Mouse (Mus musculus) kidney, adult 18-20 months (tissue): ENCODE data around the gene Esrrg.
A peak's percentile ranks its signal among the peaks of the same experiment; 100 is the strongest.

Experiments
- DNase-seq: peaks from one replicate; pipeline ENCODE4 v3.0.0; 2021

Esrrg gene

GRCm38 (mm10) chr1:188164251-188164650, 555.7 kb downstream of the Esrrg start:
- DNase-seq: no peak

DNA sequence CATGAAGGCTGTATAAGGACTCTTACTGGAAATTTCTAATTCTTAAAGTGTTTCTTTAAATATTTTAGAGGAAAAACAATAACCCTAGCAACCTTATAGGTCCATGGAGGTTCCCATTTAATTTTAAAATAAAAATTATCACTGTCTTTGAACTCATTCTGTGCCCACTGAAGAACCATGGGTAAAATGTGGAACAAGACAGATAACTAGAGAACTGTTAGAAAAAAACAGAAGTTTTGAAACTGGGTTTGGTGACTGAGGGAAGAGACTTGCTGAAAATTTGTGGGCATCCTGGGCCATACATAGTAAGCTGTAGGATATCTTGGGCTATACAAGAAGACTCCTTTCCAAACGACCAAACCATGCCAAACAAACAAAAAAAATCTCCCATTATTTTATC, 565.3 kb downstream of the Esrrg start:
- no peak for DNase-seq

DNA sequence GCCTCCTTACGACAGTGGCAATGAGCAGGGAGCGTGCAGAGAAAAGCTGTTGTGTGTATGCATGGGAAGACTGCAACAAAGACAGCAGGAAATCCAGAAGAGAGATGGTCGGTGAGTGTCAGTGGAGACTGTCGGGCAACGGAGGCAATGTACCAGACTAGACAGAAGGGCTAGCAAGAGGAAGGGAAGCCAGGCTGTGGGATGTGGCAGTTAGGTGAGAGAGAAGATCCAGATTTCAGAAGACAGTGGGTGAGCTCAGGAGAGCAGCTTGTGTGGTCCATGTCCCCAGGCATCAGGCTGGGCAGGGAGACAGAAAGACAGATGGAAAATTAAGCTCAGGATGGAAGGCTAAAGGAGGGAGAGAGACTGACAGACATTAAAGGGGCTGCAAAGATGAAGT, 574.4 kb downstream of the Esrrg start:
- DNase-seq: no peak

GRCm38 (mm10) chr1:188186440-188187117, 578.0 kb downstream of the Esrrg start:
- no peak for DNase-seq

- DNase-seq: no peak
Observed at GRCm38 (mm10) chr1:188192971-188193370, 584.4 kb downstream of the Esrrg start.

DNA sequence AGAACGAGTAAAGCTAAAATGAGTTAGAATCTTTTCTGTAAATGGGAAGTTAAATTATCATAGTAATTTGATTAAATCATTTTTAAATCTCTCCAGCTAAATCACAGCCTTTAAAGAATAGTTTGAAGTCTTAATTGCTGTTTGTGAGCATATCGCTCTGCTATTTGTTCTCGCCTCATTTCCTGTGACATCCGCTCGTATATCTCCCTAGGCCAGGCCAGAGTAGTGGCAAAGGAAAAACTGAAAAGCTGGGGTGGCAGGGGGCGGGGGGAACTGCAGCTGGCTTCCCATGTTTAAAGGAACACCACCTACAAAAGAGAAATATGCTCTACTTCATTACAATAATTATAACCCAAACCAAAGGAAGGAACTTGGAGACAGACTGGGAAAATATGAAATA, 598.8 kb downstream of the Esrrg start:
- DNase-seq: no peak

DNA sequence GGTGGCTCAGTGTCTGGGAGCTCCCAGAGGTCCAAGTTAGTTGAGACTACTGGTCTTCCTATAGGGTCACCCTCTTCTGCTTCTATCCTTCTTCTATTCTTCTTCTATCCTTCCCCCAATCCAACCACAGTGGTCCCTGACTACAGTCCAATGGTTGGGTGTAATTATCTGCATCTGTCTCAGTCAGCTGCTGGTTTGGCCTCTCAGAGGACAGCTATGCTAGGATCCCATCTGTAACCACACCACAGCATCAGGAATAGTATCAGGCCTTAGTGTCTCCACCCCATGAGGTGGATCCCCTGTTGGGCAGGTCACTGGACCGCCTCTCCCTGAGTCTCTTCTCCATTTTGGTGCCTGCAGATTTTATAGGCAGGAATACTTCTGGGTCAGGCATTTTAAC, 600.4 kb downstream of the Esrrg start:
- DNase-seq: no peak

- DNase-seq: peak; percentile 20
Observed at GRCm38 (mm10) chr1:188214885-188215611, 606.5 kb downstream of the Esrrg start.

DNA sequence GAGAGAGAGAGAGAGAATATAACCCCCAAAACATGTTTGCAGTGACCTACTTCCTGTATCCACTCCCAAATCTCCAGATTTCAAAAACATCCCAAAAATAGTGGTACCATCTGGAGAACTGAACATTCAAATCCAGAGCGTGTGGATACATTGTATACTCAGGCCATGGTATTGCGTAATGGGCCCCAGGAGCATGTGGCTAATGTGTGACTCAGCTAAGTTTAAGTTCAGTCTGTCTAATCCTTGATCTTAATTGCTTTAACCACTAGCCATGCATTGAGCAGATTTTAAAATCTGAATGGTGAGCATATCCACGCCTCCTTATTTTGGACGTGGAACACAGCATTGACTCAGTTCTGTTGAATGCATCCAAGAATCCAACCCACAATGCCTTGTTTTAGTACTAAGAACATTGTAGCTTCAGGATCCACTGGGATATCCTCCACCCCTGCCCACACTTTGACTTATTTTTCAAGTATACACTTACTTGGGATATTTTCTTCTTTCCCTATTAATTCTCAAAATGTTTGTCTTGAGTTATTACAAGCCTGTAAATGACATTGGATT, 612.7 kb downstream of the Esrrg start:
- DNase-seq: no peak

DNA sequence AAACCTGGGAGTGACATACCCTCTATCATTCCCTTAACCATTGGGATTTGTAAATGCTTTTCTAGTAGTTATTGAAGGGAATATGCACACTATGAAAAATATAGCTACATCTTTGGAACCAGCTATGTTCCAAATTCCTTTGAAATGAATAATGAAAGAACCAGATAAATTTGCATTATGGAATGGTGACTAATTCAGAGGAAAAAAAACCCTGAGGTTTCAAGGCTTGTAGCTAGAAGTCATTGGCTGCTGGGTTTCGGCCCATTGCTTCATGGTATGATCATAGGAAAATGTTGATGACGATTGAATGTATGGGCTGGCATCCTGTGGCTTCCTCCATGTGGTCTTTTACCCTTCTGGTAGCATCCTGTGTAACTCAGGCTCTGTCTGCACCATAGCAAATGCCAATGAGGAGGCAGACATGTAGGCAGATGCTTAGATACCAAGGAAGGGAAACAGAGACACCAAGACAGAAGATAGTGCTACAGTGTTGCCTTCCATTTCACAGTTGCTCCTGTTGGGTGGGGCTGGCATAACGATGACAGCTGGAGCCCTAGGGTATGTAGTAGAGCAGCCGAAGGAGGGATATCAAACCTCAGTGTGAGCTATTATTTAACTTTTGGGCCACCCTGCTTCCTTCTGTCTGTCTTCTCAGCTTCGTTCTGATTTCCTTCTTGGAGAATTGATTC, 624.6 kb downstream of the Esrrg start:
- DNase-seq: no peak

GRCm38 (mm10) chr1:188238636-188239035, 630.0 kb downstream of the Esrrg start:
- no peak for DNase-seq

GRCm38 (mm10) chr1:188241766-188242165, 633.2 kb downstream of the Esrrg start:
- no peak for DNase-seq

GRCm38 (mm10) chr1:188257500-188257899, 648.9 kb downstream of the Esrrg start:
- no peak for DNase-seq

DNA sequence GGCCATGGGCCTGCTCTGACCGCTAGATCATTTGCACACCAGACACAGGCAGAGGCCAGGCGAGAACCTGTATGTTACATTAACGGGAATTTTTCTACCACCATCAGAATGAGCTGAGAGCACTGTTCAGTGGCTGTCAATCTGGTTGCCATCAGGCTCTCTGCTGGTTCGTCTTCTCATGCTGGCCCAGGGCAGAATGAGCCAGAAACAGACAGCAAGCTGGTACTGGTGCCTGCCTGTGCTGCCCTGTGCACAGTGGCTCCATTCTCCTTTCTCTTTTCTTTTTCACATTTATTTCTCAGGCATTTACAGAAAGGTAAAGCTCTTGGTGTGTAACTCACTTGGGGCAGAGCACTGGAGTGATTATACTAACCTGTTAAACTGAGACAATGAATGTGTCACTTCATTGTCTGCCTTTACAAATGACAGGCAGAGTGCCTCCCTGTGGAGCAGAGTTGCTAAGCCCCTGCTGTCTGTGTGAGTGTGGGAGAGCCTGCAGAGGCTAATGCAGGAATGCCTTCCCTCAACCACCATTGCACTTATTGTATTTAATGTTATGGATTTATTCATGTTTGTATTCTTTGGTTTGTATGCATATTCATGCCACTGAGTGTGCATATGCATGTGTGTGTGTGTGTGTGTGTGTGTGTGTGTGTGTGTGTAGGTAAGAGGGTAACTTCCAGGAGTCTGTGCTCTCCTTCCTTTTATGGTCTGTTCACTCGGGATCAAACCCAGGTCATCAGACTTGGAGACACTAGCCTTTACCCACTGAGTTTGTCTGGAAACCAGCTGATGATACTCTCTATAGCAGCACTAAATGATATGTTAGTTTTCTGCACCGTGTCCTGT, 651.9 kb downstream of the Esrrg start:
- no peak for DNase-seq

DNA sequence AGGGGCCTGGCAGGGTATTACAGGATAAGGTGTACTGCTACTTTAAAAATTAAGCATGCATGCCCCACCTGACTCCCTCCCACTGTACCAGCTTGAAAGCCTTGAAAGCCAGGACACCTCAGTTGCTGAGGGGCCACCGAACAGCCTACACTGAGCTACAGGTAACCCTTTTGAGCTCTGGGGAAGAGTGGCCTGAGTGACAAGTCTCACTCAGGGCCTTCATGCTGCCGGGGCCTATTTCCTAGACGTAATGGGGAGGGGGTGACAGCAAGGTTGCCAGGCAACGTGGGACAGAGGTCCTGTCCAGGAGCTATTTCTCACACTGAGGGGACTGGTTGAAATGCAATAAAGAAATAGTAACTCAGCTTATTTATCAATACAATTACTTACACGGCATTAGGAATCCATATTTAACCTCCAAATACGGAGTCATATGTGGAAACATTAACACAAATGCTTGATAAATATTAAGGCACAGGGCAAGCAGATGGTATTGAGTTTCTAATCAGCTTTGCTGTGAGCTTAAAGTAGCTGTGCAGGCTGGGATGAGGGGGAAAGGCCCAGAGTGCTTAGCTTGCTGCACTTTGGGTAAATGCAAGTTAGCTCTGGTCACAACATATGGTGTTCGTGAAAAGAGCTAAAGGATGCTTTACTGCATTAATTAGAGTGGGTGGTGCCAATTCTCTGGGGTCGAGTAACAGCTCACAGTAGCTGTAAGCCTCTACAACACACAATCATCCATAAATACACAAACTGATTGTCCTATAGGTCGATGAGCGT, 653.5 kb downstream of the Esrrg start, which contains the start of gene Ush2a:
Ush2a (plus strand) TSS at position 121 of the 780 bp plus-strand sequence.
- DNase-seq: no peak
